Mouse (Mus musculus) limb, embryonic 11.5 days (tissue): ENCODE results near the gene Arl13a. TPM values are rescaled to one million over a fixed set of nuclear protein-coding genes. Genes with fewer than 3 reads are reported as not detected.
A peak's percentile ranks its signal among the peaks of the same experiment; 100 is the strongest.
"Not testable (repeated sequence)": the region's sequence is repeated elsewhere in the genome, so short reads cannot be mapped to it uniquely, and the experiment has no call there.

Experiments
- ATAC-seq: fragments of 200-750 bp; cut with Nextera tagmentation; 2 replicates; pipeline ENCODE4 v1.8.0; 2017; ENCODE audit warnings: low read depth; ENCODE audit not compliant: insufficient number of reproducible peaks, low FRiP score, low TSS enrichment
- DNase-seq: peaks from one replicate; pipeline ENCODE4 v3.0.0-alpha.2; 2015; ENCODE audit warnings: low spot score
- H3K27ac ChIP-seq: fragments of 300-500 bp; sonication (generic); replicated peaks from 2 replicates; pipeline ENCODE4 v1.5.1; 2014; ENCODE audit warnings: low read depth, mild to moderate bottlenecking, low read length
- H3K27me3 ChIP-seq: fragments of 300-500 bp; sonication (generic); 2 replicates; pipeline ENCODE4 v1.6.1; 2014; ENCODE audit warnings: mild to moderate bottlenecking, low read length, mixed read lengths; ENCODE audit not compliant: control insufficient read depth, insufficient read depth
- H3K36me3 ChIP-seq: fragments of 300-500 bp; sonication (generic); 2 replicates; pipeline ENCODE4 v1.6.1; 2014; ENCODE audit warnings: mild to moderate bottlenecking, low read length, moderate library complexity, mixed read lengths; ENCODE audit not compliant: control insufficient read depth, insufficient read depth
- H3K4me1 ChIP-seq: fragments of 300-500 bp; sonication (generic); 2 replicates; pipeline ENCODE4 v1.6.1; 2014; ENCODE audit warnings: low read length, mixed read lengths; ENCODE audit not compliant: control insufficient read depth, insufficient read depth
- H3K4me2 ChIP-seq: fragments of 300-500 bp; sonication (generic); 2 replicates; pipeline ENCODE4 v1.6.1; 2014; ENCODE audit warnings: low read depth, mild to moderate bottlenecking, moderate library complexity; ENCODE audit not compliant: severe bottlenecking
- H3K4me3 ChIP-seq: fragments of 300-500 bp; sonication (generic); 2 replicates; pipeline ENCODE4 v1.5.1; 2014; ENCODE audit warnings: low read depth, low read length
- H3K9ac ChIP-seq: fragments of 300-500 bp; sonication (generic); 2 replicates; pipeline ENCODE4 v1.6.1; 2014; ENCODE audit warnings: mild to moderate bottlenecking, low read length
- H3K9me3 ChIP-seq: fragments of 300-500 bp; sonication (generic); 2 replicates; pipeline ENCODE4 v1.6.1; 2016; ENCODE audit warnings: low read length; ENCODE audit not compliant: control insufficient read depth
- WGBS: fragments of 180-500 bp; shearing (Covaris S2); extraction: QIAGEN DNeasy Blood & Tissue Kit; methylation state at CpG from one replicate; pipeline ENCODE4 v1.1.7; 2014; 5-methylcytosine and 5-hydroxymethylcytosine counted together
- polyA plus RNA-seq: library from polyadenylated mRNA; unstranded; fragments of >200 nt; fragmentation: Nextera tagmentation; extraction: Ambion mirVana; gene quantifications from 2 replicates; pipeline ENCODE4 v1.2.1, GENCODE M21; 2014

The Arl13a gene
- not detected in 2 replicates for polyA plus RNA-seq

GRCm38 (mm10) chrX:134187201-134187600 lies at the start of gene Arl13a:
TSS of gene Arl13a (plus strand) at chrX:134187501.
- not testable (repeated sequence) for H3K27me3 ChIP-seq, H3K36me3 ChIP-seq, H3K27ac ChIP-seq, H3K9ac ChIP-seq, ATAC-seq, H3K4me2 ChIP-seq, H3K4me1 ChIP-seq, DNase-seq, H3K9me3 ChIP-seq, H3K4me3 ChIP-seq
- WGBS, result 92% methylated on average over 8 of the region's 9 CpGs

GRCm38 (mm10) chrX:134140024-134140423 lies 47.3 kb upstream of the Arl13a start:
- no peak overlapping the region for H3K4me3 ChIP-seq
- no peaks in the 10 kb centered on the region for H3K36me3 ChIP-seq
- no peak overlapping the region for H3K9ac ChIP-seq
- no peak for ATAC-seq
- H3K4me1 ChIP-seq, result no peaks in the 10 kb centered on the region
- no peak for DNase-seq
- no peaks in the 10 kb centered on the region for H3K9me3 ChIP-seq
- 86% methylated on average over 6 of the region's 6 CpGs for WGBS
- no peak overlapping the region for H3K4me2 ChIP-seq
- H3K27me3 ChIP-seq, result 0 out of 2 replicates have a peak, but pooled peaks cover 3% of the 10 kb centered on the region
- H3K27ac ChIP-seq, result no peak overlapping the region

GRCm38 (mm10) chrX:134141551-134141950 lies 45.8 kb upstream of the Arl13a start:
- ATAC-seq (no peak), DNase-seq (no peak)
- H3K4me2 ChIP-seq, result no peak overlapping the region
- no peak overlapping the region for H3K4me3 ChIP-seq
- H3K27ac ChIP-seq, result no peak overlapping the region
- H3K27me3 ChIP-seq, result 0 out of 2 replicates have a peak, but pooled peaks cover 3% of the 10 kb centered on the region
- no peak overlapping the region for H3K9ac ChIP-seq
- WGBS, result 83% methylated on average over 1 of the region's 1 CpGs
- no peaks in the 10 kb centered on the region for H3K4me1 ChIP-seq
- H3K36me3 ChIP-seq, result no peaks in the 10 kb centered on the region
- no peaks in the 10 kb centered on the region for H3K9me3 ChIP-seq

- H3K9ac ChIP-seq, result no peak overlapping the region
- H3K4me3 ChIP-seq, result no peak overlapping the region
- no peak overlapping the region for H3K4me2 ChIP-seq
- H3K4me1 ChIP-seq, result no peaks in the 10 kb centered on the region
- H3K27me3 ChIP-seq, result 0 out of 2 replicates have a peak, but pooled peaks cover 3% of the 10 kb centered on the region
- DNase-seq (no peak), ATAC-seq (no peak)
- no peaks in the 10 kb centered on the region for H3K9me3 ChIP-seq
- H3K27ac ChIP-seq, result no peak overlapping the region
- WGBS, result 88% methylated on average over 4 of the region's 4 CpGs
- no peaks in the 10 kb centered on the region for H3K36me3 ChIP-seq
Observed at GRCm38 (mm10) chrX:134141986-134142385, 45.3 kb upstream of the Arl13a start.

GRCm38 (mm10) chrX:134158151-134158550 lies 29.1 kb upstream of the Arl13a start:
- no peak for DNase-seq
- H3K9me3 ChIP-seq, result no peaks in the 10 kb centered on the region
- WGBS, result 39% methylated on average over 7 of the region's 7 CpGs

GRCm38 (mm10) chrX:134160442-134160841 lies 26.9 kb upstream of the Arl13a start:
- 0 out of 2 replicates have a peak, but pooled peaks cover 2% of the 10 kb centered on the region for H3K27me3 ChIP-seq
- no peaks in the 10 kb centered on the region for H3K36me3 ChIP-seq
- WGBS, result 88% methylated on average over 2 of the region's 2 CpGs
- no peak for DNase-seq
- no peaks in the 10 kb centered on the region for H3K9me3 ChIP-seq
- no peak overlapping the region for H3K4me2 ChIP-seq
- ATAC-seq, result no peak
- H3K4me1 ChIP-seq, result no peaks in the 10 kb centered on the region
- H3K27ac ChIP-seq, result no peak overlapping the region
- no peak overlapping the region for H3K4me3 ChIP-seq
- no peak overlapping the region for H3K9ac ChIP-seq

More at GRCm38 (mm10) chrX:134158151-134158550, 29.1 kb upstream of the Arl13a start:
- Histone ChIP-seq H3K27ac (no peak overlapping the region), H3K4me2 (no peak overlapping the region), H3K4me1 (no peaks in the 10 kb centered on the region), H3K27me3 (0 out of 2 replicates have a peak, but pooled peaks cover 2% of the 10 kb centered on the region), H3K9ac (no peak overlapping the region), H3K36me3 (no peaks in the 10 kb centered on the region), H3K4me3 (no peak overlapping the region)
- no peak for ATAC-seq

- Histone ChIP-seq H3K4me2 (peak within 1 kb of the TSS; percentile 43), H3K27ac (no peak within 1 kb of the TSS), H3K4me3 (peak within 1 kb of the TSS; percentile 18; the same call in 1 of the 2 replicates), H3K27me3 (0 out of 2 replicates have a peak, but pooled peaks cover 2% of the 10 kb centered on the region), H3K4me1 (no peaks in the 10 kb centered on the region), H3K9me3 (no peaks in the 10 kb centered on the region), H3K36me3 (no peaks in the 10 kb centered on the region), H3K9ac (no peak within 1 kb of the TSS)
- 39% methylated on average over 16 of the region's 16 CpGs for WGBS
- no peak for ATAC-seq
- DNase-seq, result peak; percentile 28
Observed at GRCm38 (mm10) chrX:134162043-134162720, 25.1 kb upstream of the Arl13a start, which contains the start of gene Xkrx. TSS of gene Xkrx (minus strand) at chrX:134162076.

- ATAC-seq (no peak), DNase-seq (no peak)
- peak overlapping the region; percentile 18; the same call in 1 of the 2 replicates for H3K4me3 ChIP-seq
- H3K4me2 ChIP-seq, result peak overlapping the region; percentile 43
- no peak overlapping the region for H3K9ac ChIP-seq
- 18% methylated on average over 8 of the region's 11 CpGs for WGBS
- no peaks in the 10 kb centered on the region for H3K4me1 ChIP-seq
- no peaks in the 10 kb centered on the region for H3K9me3 ChIP-seq
- 0 out of 2 replicates have a peak, but pooled peaks cover 2% of the 10 kb centered on the region for H3K27me3 ChIP-seq
- H3K27ac ChIP-seq, result no peak overlapping the region
- no peaks in the 10 kb centered on the region for H3K36me3 ChIP-seq
Observed at GRCm38 (mm10) chrX:134162826-134163225, 24.5 kb upstream of the Arl13a start.
